Comparison of ENCODE assay signal across 8 mouse cellular contexts in the genomic region with DNA sequence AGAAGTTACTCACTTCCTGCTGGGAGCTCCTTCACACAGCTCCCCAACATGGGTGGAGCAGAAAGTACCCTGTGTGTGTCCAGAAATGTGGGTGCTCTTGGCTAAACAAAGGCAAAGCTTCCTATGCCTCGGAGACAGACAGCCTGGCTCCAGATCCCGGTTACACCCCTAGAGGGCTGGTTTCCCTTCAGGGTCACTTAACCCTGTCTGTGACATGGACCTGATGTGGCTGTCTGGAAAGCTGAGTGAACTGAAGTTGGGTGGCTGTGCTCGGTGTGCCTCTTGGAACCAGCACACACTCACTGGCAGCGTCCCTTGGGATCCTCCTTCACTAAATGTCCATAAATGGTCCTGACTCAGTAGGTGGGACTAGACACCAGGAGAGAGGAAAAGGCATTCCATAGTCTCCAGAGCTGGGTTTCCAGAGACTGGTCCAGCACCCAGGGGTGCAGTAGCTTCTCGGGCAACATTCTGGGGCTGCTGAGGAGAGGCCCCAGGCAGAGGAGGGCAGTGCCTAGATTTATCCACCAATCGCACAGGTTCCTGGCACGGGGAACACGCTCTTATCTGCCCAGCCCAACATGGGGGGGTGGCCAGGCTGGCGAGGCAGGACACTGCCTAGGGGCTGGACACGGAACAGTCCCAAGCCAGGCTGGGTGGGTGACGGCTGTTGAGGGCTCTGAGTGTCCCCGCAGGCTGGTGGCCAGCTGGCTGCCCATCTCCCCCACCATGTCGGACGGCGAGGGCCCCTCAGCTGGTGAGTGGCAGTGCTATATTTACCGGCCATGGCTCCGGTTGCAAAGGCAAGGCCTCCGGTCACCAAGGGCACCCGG. TPM values are rescaled to one million over a fixed set of nuclear protein-coding genes. Genes with fewer than 3 reads are reported as not detected.
DNase-seq lines count a peak whose midpoint lies in the region; ATAC-seq and TF ChIP-seq lines count a peak whose summit lies in the region.

Eml1 (plus strand) TSS at position 362 of the 833 bp plus-strand sequence.

- H3K4me3 ChIP-seq in intestine, embryonic 14.5 days (ENCODE audit: low read depth, low read length): no peak within 1 kb of the TSS
- H3K4me3 ChIP-seq in limb, embryonic 11.5 days (ENCODE audit: low read depth, low read length): no peak within 1 kb of the TSS
- no peak within 1 kb of the TSS for H3K4me3 ChIP-seq in midbrain, postnatal 0 days (ENCODE audit: low read depth, low read length)

- 0 out of 2 replicates have a peak within 1 kb of the TSS, but pooled peaks have one; percentile 3 for H3K9ac ChIP-seq in intestine, embryonic 14.5 days (ENCODE audit: low read length)
- H3K9ac ChIP-seq in limb, embryonic 11.5 days (ENCODE audit: low read length): no peak within 1 kb of the TSS
- H3K9ac ChIP-seq in midbrain, postnatal 0 days (replicated peaks; ENCODE audit: low read length, poor library complexity, severe bottlenecking): no peak within 1 kb of the TSS

- DNase-seq in 3134 (ENCODE audit: extremely low read depth, insufficient read length, low spot score): peak; percentile 39
- peak; percentile 45 for DNase-seq in adrenal gland, postnatal 10 days
- peak; percentile 34 to 58 for DNase-seq in gastrocnemius, postnatal 36 days
- DNase-seq in intestine, embryonic 14.5 days (ENCODE audit: low spot score): no peak
- no peak for DNase-seq in limb, embryonic 11.5 days (ENCODE audit: low spot score)
- DNase-seq in midbrain, postnatal 0 days (ENCODE audit: low spot score): no peak
- DNase-seq in ovary, postnatal 14 days (ENCODE audit: low spot score): no peak
- DNase-seq in thymus, postnatal 25 days: no peak

- ATAC-seq in intestine, embryonic 14.5 days (replicated peaks; ENCODE audit: low FRiP score, low TSS enrichment, low read depth): peak; percentile 35; the same call in 1 of the 2 replicates
- no peak for ATAC-seq in limb, embryonic 11.5 days (ENCODE audit: insufficient number of reproducible peaks, low FRiP score, low TSS enrichment, low read depth)
- ATAC-seq in midbrain, postnatal 0 days (ENCODE audit: low FRiP score): no peak

- TF ChIP-seq CTCF in midbrain, postnatal 0 days (IDR thresholded peaks at IDR 0.05): no peak

- H3K4me1 ChIP-seq in intestine, embryonic 14.5 days (replicated peaks; ENCODE audit: control insufficient read depth, insufficient read depth, low read length): peaks cover 31% of the 10 kb centered on the region
- H3K4me1 ChIP-seq in limb, embryonic 11.5 days (ENCODE audit: control insufficient read depth, insufficient read depth, low read length): peaks cover 29% of the 10 kb centered on the region
- H3K4me1 ChIP-seq in midbrain, postnatal 0 days (ENCODE audit: insufficient read depth, low read length): no peaks in the 10 kb centered on the region

- peak within 1 kb of the TSS; percentile 19 for H3K27ac ChIP-seq in intestine, embryonic 14.5 days (ENCODE audit: low read depth)
- no peak within 1 kb of the TSS for H3K27ac ChIP-seq in limb, embryonic 11.5 days (replicated peaks; ENCODE audit: low read depth, low read length)
- no peak within 1 kb of the TSS for H3K27ac ChIP-seq in midbrain, postnatal 0 days (ENCODE audit: low read depth, low read length)

- H3K27me3 ChIP-seq in intestine, embryonic 14.5 days (replicated peaks; ENCODE audit: control insufficient read depth, insufficient read depth, low read length): no peaks in the 10 kb centered on the region
- no peaks in the 10 kb centered on the region for H3K27me3 ChIP-seq in limb, embryonic 11.5 days (ENCODE audit: control insufficient read depth, insufficient read depth, low read length)
- no peaks in the 10 kb centered on the region for H3K27me3 ChIP-seq in midbrain, postnatal 0 days (ENCODE audit: insufficient read depth, low read length)

- intact Hi-C loops in gastrocnemius, postnatal 36 days (cut with DNase I): no loop called here

- H3K4me2 ChIP-seq in intestine, embryonic 14.5 days (ENCODE audit: low read length): peak within 1 kb of the TSS; percentile 21
- H3K4me2 ChIP-seq in limb, embryonic 11.5 days (ENCODE audit: low read depth, severe bottlenecking): no peak within 1 kb of the TSS
- no peak within 1 kb of the TSS for H3K4me2 ChIP-seq in midbrain, postnatal 0 days (ENCODE audit: low read depth, low read length, poor library complexity, severe bottlenecking)

- no peaks in the 10 kb centered on the region for H3K9me3 ChIP-seq in intestine, embryonic 14.5 days (ENCODE audit: control insufficient read depth, low read length)
- no peaks in the 10 kb centered on the region for H3K9me3 ChIP-seq in limb, embryonic 11.5 days (ENCODE audit: control insufficient read depth, low read length)
- H3K9me3 ChIP-seq in midbrain, postnatal 0 days (ENCODE audit: low read length): no peaks in the 10 kb centered on the region

- no peaks in the 10 kb centered on the region for H3K36me3 ChIP-seq in intestine, embryonic 14.5 days (ENCODE audit: control insufficient read depth, insufficient read depth, low read length)
- H3K36me3 ChIP-seq in limb, embryonic 11.5 days (ENCODE audit: control insufficient read depth, insufficient read depth, low read length): no peaks in the 10 kb centered on the region
- H3K36me3 ChIP-seq in midbrain, postnatal 0 days (ENCODE audit: insufficient read depth, low read length): no peaks in the 10 kb centered on the region

- WGBS in intestine, embryonic 14.5 days: 65% methylated on average over 19 of the region's 19 CpGs
- 80% methylated on average over 19 of the region's 19 CpGs for WGBS in limb, embryonic 11.5 days
- 79% methylated on average over 19 of the region's 19 CpGs for WGBS in midbrain, postnatal 0 days

RNA-seq across cellular contexts. Expression of gene Eml1, which starts in this region (rescaled TPM):
- 10 to 100 TPM; 32.8 to 36.7 TPM for total RNA-seq in adrenal gland, postnatal 10 days (2021)
- total RNA-seq in gastrocnemius, postnatal 36 days (2021): 100 to 1,000 TPM in 1 of 2 experiments, 10 to 100 TPM in 1; 98.2 to 103 TPM
- 72.4 and 94.5 TPM in 2 replicates for polyA plus RNA-seq in intestine, embryonic 14.5 days (2014; fragmentation: Nextera tagmentation; extraction: Ambion mirVana)
- 47.6 and 52.9 TPM in 2 replicates for polyA plus RNA-seq in limb, embryonic 11.5 days (2014; fragmentation: Nextera tagmentation; extraction: Ambion mirVana)
- total RNA-seq in midbrain, postnatal 0 days (2014; rRNA removed): 43.9 and 52.0 TPM in 2 replicates
- 34.0 and 37.4 TPM in 2 replicates for polyA plus RNA-seq in midbrain, postnatal 0 days (2015; fragmentation: Nextera tagmentation; extraction: Ambion mirVana)

Comparison
In these comparisons a context has a peak if more than half of its experiments do, and no peak if none do; other contexts are left out.
1. DNase-seq: peak in 3134 (single experiment), adrenal gland, postnatal 10 days (single experiment) and gastrocnemius, postnatal 36 days (2 of 2); none in intestine, embryonic 14.5 days (single experiment), limb, embryonic 11.5 days (single experiment), midbrain, postnatal 0 days (single experiment), ovary, postnatal 14 days (single experiment) and thymus, postnatal 25 days (single experiment).